Mouse (Mus musculus): ENCODE measurements around the gene Gm9944. TPM values are rescaled to one million over a fixed set of nuclear protein-coding genes. Genes with fewer than 3 reads are reported as not detected.

The Gm9944 gene
- not detected for total RNA-seq (2021)
- long read RNA-seq = 0 reads

DNA sequence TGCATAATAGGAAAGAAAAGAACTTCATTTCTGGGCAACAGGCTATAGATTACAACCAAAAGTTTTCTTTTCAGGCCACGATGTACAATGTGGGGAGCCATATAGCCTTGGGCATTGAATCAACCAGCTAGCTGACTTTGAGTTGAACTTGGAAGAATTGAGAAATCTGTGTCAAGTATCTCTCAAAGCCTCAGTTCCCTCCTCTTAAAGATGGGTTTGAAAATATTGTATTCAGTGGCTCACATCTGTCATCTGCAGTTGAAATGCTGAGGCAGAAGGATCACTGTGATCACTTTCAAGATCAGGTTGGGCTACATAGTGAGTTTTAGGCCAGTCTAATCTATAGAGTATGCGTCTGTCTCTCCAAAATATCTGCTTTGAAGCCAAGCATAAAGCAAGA, at the start of gene Gm9944:
Gene Gm9944 (minus strand): TSS at position 101 of the 400 bp plus-strand sequence.
- DNase-seq (ENCODE audit: low spot score in 2 of 2) = no peak

DNA sequence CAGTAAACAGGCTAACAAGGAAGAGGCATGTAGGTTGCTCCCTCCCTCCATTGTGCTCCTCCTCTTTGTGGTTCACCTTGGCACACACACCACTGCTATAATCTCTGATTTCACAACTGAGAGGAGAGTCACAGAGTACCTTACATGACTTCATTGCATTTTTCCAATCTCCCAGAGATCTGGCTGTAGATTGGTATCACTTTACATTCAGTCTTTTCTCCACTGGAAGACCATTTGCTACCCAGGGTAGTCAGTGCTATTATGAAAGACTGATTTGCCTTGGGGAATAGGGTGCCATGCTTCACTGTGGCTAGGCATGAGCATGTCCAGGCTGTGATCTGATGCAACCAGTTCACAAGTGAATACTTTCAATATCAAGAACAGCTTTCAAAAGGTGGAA, 40.2 kb upstream of the Gm9944 start:
- DNase-seq (ENCODE audit: low spot score in 2 of 2) = no peak

GRCm38 (mm10) chr4:144468091-144468490, 15.0 kb upstream of the Gm9944 start:
- no peak for DNase-seq (ENCODE audit: low spot score in 2 of 2)

GRCm38 (mm10) chr4:144465206-144465605, 12.1 kb upstream of the Gm9944 start:
- no peak for DNase-seq (ENCODE audit: low spot score in 2 of 2)

DNA sequence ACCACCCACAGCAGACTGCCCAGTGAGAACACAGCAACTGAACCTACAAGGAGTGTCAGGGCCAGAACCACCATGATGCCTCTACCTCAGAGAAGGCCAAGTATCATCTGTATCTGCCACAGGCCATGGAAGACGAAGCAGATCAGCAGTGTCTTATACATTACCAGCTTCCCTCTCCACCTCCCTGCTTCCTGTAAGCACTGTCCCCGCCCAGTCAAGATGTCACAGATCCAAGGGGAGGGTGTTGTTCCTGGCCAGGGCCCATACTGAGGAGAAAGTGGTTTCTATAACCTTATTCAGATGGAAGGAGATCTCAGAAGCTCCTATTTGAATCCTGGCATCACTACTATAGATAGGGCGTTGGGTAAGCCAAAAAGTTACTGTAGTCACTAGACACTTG, 10.5 kb upstream of the Gm9944 start, which contains the start of gene Aadacl3:
Gene Aadacl3 (minus strand): TSS at position 101 of the 400 bp plus-strand sequence.
- no peak for DNase-seq (ENCODE audit: low spot score in 2 of 2)

GRCm38 (mm10) chr4:144448546-144448945, 4.6 kb downstream of the Gm9944 start:
- DNase-seq (ENCODE audit: low spot score in 2 of 2) = no peak

DNA sequence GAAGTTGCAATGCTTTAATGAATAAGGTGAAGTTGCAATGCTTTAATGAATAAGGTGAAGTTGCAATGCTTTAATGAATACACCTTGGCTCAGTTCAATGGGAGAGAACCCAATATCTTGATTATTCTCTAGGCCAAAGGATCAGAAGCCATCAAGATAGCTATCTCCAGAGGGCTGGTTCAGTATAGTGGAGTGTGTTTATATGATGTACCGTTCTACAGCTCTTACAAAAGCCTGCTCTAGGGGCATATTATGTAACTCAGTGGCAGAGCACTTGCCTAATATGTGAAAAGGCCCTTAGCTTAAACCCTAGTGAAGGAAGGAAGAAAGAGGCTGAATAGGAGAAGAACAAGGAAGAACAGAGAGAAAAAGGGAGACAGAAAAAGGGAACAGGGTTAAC, 11.5 kb downstream of the Gm9944 start:
- no peak for DNase-seq (ENCODE audit: low spot score in 2 of 2)

- DNase-seq (ENCODE audit: low spot score in 2 of 2) = no peak
These were observed 12.0 kb downstream of the Gm9944 start for GRCm38 (mm10) chr4:144441095-144441494.

DNA sequence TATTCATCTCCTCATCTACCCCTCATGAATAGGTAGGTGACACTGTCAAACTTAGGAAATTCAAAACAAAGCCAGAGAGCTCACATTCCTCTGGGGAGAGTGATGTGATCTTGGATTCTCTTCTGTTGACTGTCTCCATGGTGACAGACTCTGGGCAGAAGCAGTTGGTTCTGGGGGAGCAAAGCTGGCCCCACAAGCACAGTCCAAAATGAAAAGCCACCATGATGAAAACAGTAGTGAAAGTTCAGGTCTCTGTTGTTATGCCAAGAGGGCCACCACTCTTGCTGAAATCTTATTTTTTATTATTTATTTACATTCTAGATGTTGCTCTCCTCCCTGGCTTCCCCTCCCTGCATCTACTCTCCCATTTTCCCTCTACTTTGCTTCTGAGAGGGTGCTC, 14.4 kb downstream of the Gm9944 start, which contains the start of gene 1700012P22Rik:
Gene 1700012P22Rik (minus strand): TSS at position 101 of the 400 bp plus-strand sequence.
- DNase-seq (ENCODE audit: low spot score in 2 of 2) = no peak

DNA sequence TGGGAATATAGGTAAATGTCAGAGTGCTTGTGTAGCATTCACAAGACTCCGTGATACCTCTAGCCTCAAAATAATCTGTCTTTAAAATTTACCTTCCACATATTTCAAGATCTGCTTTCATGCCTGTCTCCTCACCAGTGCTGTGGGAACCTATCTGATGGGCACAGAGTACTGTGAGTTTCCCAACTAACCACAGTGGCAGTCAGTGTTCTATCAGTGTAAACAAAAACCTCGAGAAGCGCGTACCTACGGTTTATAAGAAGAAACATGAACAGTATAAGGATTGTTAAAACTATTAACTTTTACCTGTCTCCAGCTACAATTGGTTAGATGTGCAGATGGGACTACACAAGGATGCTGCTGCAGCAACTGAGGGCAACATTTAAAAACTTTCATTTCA, 19.9 kb downstream of the Gm9944 start:
- DNase-seq (ENCODE audit: low spot score in 2 of 2) = no peak

- no peak for DNase-seq (ENCODE audit: low spot score in 2 of 2)
These were observed 22.4 kb downstream of the Gm9944 start for GRCm38 (mm10) chr4:144430723-144431122.

GRCm38 (mm10) chr4:144428868-144429267, 24.2 kb downstream of the Gm9944 start:
- DNase-seq (ENCODE audit: low spot score in 2 of 2) = peak in 1 of 2 experiments; percentile 10

DNA sequence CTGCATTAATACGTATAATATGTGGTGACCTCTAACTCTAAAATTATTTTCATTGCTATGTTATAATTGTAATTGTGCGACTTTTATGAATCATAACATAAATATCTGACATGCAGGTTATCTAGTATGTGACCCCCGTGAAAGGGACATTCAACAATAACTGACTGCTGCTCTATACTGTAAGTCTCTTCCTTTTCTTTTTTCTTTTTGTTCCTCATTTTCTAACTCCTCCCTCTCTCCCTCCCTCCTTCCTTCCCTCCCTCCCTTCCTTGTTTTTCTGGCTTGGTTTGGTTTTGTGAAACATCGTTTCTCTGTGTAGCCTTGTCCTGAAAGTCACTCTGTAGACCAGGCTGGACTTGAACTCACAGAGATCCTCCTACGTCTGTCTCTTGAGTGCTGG, 28.5 kb downstream of the Gm9944 start:
- DNase-seq (ENCODE audit: low spot score in 2 of 2) = no peak

DNA sequence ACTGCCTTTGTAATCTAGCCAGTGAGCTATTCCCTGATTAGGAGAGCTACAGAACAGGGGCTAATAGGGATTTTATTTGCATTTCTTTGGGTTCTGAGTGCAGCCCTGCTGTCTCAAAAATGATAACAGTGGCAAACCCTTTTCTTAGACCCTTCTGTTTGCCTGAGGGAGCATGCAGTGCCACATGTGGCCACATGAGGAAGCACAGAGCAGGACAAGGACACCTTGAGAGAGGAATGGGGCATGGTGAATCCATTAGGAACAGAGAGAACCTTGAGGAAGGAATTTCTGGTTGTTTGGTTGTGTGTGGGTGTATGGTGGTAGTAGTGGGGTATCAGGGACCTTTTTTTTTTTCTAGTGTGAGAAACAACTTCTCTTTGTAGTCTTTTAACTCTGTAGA, 32.5 kb downstream of the Gm9944 start:
- DNase-seq (ENCODE audit: low spot score in 2 of 2) = no peak

GRCm38 (mm10) chr4:144408290-144408689, 44.8 kb downstream of the Gm9944 start, which contains the start of gene Pramef12:
Gene Pramef12, minus strand, starts transcription at chr4:144408464.
- no peak for DNase-seq (ENCODE audit: low spot score in 2 of 2)

DNA sequence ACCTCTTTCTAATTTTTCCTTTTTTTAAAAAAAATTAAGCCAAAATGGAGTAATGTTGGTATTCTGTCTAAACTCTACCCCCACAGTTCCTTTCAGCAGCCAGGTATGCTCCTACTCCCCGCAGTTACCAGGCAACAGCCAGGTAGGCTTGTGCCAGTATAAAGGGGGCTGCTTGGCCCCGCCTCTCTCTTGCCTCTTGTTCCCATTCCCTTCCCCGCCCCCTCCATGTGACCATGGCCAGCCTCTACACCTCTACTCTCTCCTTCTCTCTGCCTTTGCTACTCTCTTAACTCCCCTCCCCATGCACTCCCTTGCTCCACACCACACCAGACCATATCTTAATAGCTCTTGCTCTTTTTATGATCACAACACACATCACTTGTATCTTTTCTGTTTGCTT, 46.9 kb downstream of the Gm9944 start:
- DNase-seq (ENCODE audit: low spot score in 2 of 2) = no peak

DNA sequence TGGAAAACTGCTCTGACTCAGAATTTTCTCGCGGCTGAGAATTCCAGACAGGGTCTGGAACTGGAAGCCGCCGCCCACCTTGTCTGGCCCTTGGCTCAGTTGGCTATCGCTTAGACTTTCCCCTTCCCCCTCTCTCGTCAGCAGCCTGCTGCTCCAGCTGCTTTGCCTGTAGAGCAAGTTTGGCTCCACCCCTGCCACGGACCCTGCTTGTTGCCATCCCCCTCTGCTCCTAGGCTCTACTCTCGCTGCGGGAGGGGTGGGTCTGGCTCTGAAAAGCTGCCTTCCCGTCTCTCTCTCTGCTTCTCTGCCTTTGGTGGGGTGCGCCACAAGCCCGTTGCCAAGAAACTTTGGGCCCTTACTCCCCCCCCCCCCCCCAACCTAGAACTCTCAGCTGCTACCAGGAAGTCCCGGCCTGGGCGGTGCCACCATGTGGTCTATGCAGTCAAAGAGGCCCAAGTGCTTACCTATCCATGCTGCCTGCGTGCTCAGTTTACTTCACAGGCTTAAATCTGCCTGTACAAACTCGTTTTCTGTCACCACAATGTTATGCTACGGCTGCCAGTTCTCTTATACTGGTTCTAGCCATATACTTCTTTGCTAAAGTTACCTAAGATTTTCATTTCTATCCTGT, 48.5 kb downstream of the Gm9944 start:
- no peak for DNase-seq (ENCODE audit: low spot score in 2 of 2)

Other genes with a start within 250 kb of the Gm9944 start
- not detected for gene C87977, start 240.0 kb downstream of the Gm9944 start, total RNA-seq (2021)
- not detected for gene Pramel5, start 172.8 kb downstream of the Gm9944 start, total RNA-seq (2021)
- gene Gm13128, start 123.1 kb downstream of the Gm9944 start, total RNA-seq (2021) = not detected
- gene Gm13119, start 95.4 kb downstream of the Gm9944 start, total RNA-seq (2021) = not detected
- gene Pramef20, start 75.4 kb downstream of the Gm9944 start, total RNA-seq (2021) = not detected
- gene Pramef12, start 44.9 kb downstream of the Gm9944 start, total RNA-seq (2021) = not detected
- not detected for gene 1700012P22Rik, start 14.5 kb downstream of the Gm9944 start, total RNA-seq (2021)
- not detected for gene Aadacl3, start 10.4 kb upstream of the Gm9944 start, total RNA-seq (2021)
- not detected for gene 9430007A20Rik, start 66.5 kb upstream of the Gm9944 start, total RNA-seq (2021)
- not detected for gene Gm13124, start 111.8 kb upstream of the Gm9944 start, total RNA-seq (2021)
- not detected for gene Aadacl4, start 160.4 kb upstream of the Gm9944 start, total RNA-seq (2021)
- not detected for gene Gm436, start 233.1 kb upstream of the Gm9944 start, total RNA-seq (2021)